Mouse (Mus musculus) retina, embryonic 14.5 days (tissue): ENCODE results near the gene Sh2b1.

Experiments used
- DNase-seq: peaks from one replicate; pipeline ENCODE4 v3.0.0-alpha.2; 2015; ENCODE audit warnings: low spot score

Sh2b1 gene

GRCm38 (mm10) chr7:126474486-126474955 is 703 bp downstream of the Sh2b1 start:
- no peak for DNase-seq

GRCm38 (mm10) chr7:126473470-126474086 is 1.6 kb downstream of the Sh2b1 start:
- DNase-seq: no peak

GRCm38 (mm10) chr7:126472713-126473112 is 2.5 kb downstream of the Sh2b1 start:
- no peak for DNase-seq

GRCm38 (mm10) chr7:126472306-126472705 is 2.9 kb downstream of the Sh2b1 start:
- DNase-seq: no peak

GRCm38 (mm10) chr7:126471853-126472252 is 3.4 kb downstream of the Sh2b1 start:
- DNase-seq: no peak

- DNase-seq: no peak
These were observed 3.9 kb downstream of the Sh2b1 start for GRCm38 (mm10) chr7:126471361-126471760.

- DNase-seq: no peak
These were observed 5.1 kb downstream of the Sh2b1 start for GRCm38 (mm10) chr7:126470077-126470476.

GRCm38 (mm10) chr7:126467834-126468627 is 7.2 kb downstream of the Sh2b1 start:
- no peak for DNase-seq

GRCm38 (mm10) chr7:126467271-126467670 is 8.0 kb downstream of the Sh2b1 start:
- peak; percentile 69 for DNase-seq

- DNase-seq: no peak
These were observed 8.5 kb downstream of the Sh2b1 start for GRCm38 (mm10) chr7:126466707-126467106.

- no peak for DNase-seq
These were observed 9.1 kb downstream of the Sh2b1 start for GRCm38 (mm10) chr7:126466116-126466515.

- DNase-seq: no peak
These were observed 9.8 kb downstream of the Sh2b1 start for GRCm38 (mm10) chr7:126465246-126466030.

GRCm38 (mm10) chr7:126464836-126465235 is 10.4 kb downstream of the Sh2b1 start:
- DNase-seq: no peak

GRCm38 (mm10) chr7:126464121-126464520 is 11.1 kb downstream of the Sh2b1 start:
- no peak for DNase-seq

GRCm38 (mm10) chr7:126463547-126463946 is 11.7 kb downstream of the Sh2b1 start:
- no peak for DNase-seq

GRCm38 (mm10) chr7:126463004-126463403 is 12.2 kb downstream of the Sh2b1 start, which contains the start of gene Atp2a1:
Gene Atp2a1, minus strand, starts transcription at chr7:126463108.
- no peak for DNase-seq

- no peak for DNase-seq
These were observed 13.6 kb downstream of the Sh2b1 start for GRCm38 (mm10) chr7:126461626-126462025.

GRCm38 (mm10) chr7:126460623-126461399 is 14.4 kb downstream of the Sh2b1 start:
- no peak for DNase-seq

GRCm38 (mm10) chr7:126458844-126459618 is 16.2 kb downstream of the Sh2b1 start:
- DNase-seq: no peak

- DNase-seq: no peak
These were observed 17.0 kb downstream of the Sh2b1 start for GRCm38 (mm10) chr7:126458225-126458624.
